Comparison of ENCODE assay signal across 8 mouse cellular contexts in the genomic region with DNA sequence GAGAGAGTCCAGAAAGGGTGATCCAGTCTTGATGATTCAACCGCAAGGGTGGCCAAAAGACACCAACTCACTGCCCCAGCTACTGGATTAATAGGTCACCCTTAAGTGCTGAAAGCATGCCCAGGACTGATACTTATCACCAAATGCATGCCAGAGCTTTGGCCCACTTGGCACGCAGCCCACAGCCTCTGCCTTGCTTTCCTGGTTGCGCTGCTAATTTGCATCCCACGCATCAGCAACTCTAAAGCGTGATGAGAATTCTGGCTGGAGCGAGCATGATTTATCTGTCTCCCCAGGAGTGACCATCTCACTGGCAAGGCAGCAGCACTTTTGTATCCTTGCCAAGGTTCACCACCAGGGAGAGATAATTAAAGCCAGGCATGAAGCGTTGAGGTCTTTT. TPM values are rescaled to one million over a fixed set of nuclear protein-coding genes. Genes with fewer than 3 reads are reported as not detected.
DNase-seq lines count a peak whose midpoint lies in the region; ATAC-seq and TF ChIP-seq lines count a peak whose summit lies in the region.

No protein-coding gene starts in this region.

- no peak for ATAC-seq in intestine, postnatal 0 days

- no peak for TF ChIP-seq CTCF in lung, adult 2 months (IDR thresholded peaks at IDR 0.05; ENCODE audit: insufficient read depth, low read length)
- no peak for TF ChIP-seq CTCF in intestine, postnatal 0 days (IDR thresholded peaks at IDR 0.05; ENCODE audit: low read depth)

- no peak overlapping the region for H3K4me2 ChIP-seq in intestine, postnatal 0 days (replicated peaks; ENCODE audit: low read depth)

- WGBS in lung, adult 2 months, result 76% methylated on average over 7 of the region's 7 CpGs
- WGBS in intestine, postnatal 0 days, result 87% methylated on average over 7 of the region's 7 CpGs

- intact Hi-C loops in gastrocnemius, postnatal 36 days (cut with DNase I), result loop anchor here (10.0 kb wide), 1 partner anchor 148 kb away; no protein-coding TSS in a partner anchor

- no peaks in the 10 kb centered on the region for H3K36me3 ChIP-seq in intestine, postnatal 0 days (ENCODE audit: control insufficient read depth, insufficient read depth)

- no peaks in the 10 kb centered on the region for H3K4me1 ChIP-seq in lung, adult 2 months (ENCODE audit: control insufficient read depth, insufficient read depth, low read length)
- H3K4me1 ChIP-seq in intestine, postnatal 0 days (replicated peaks; ENCODE audit: control insufficient read depth, insufficient read depth, low read length), result no peaks in the 10 kb centered on the region

- H3K27ac ChIP-seq in intestine, postnatal 0 days (ENCODE audit: low read depth, low read length), result no peak overlapping the region

- TF ChIP-seq POLR2A in lung, adult 2 months (IDR thresholded peaks at IDR 0.05; ENCODE audit: borderline replicate concordance, extremely low read depth, low read depth, low read length), result no peak

- no peaks in the 10 kb centered on the region for H3K9me3 ChIP-seq in intestine, postnatal 0 days (ENCODE audit: control insufficient read depth)

- no peak overlapping the region for H3K4me3 ChIP-seq in lung, adult 2 months (replicated peaks; ENCODE audit: extremely low read depth, low read depth, low read length)
- H3K4me3 ChIP-seq in intestine, postnatal 0 days (ENCODE audit: low read depth, low read length), result no peak overlapping the region

- H3K27me3 ChIP-seq in intestine, postnatal 0 days (replicated peaks; ENCODE audit: control insufficient read depth, insufficient read depth, low read length), result no peaks in the 10 kb centered on the region

- H3K9ac ChIP-seq in intestine, postnatal 0 days (ENCODE audit: low read depth, low read length), result no peak overlapping the region

- DNase-seq in gastrocnemius, adult 8-10 months (ENCODE audit: low spot score in 2 of 2), result peak; percentile 2 to 12
- DNase-seq in gastrocnemius, postnatal 36 days, result no peak
- DNase-seq in urinary bladder, postnatal 14 days (ENCODE audit: low spot score), result peak; percentile 48
- DNase-seq in urinary bladder, adult 18-20 months (ENCODE audit: low spot score in 2 of 2), result no peak
- peak; percentile 85 for DNase-seq in kidney, adult 8-10 months
- peak; percentile 32 for DNase-seq in right cerebral cortex, postnatal 4 days
- DNase-seq in lung, adult 2 months, result no peak

RNA-seq across cellular contexts. Expression of a gene that starts 29.9 kb away (rescaled TPM):
- total RNA-seq in gastrocnemius, adult 8-10 months (2022), result 10 to 100 TPM; 10.2 to 12.6 (median 11.1) TPM
- 10 to 100 TPM; 10.9 to 12.0 TPM for total RNA-seq in gastrocnemius, postnatal 36 days (2021)
- 17.1 and 18.8 TPM in 2 replicates for polyA plus RNA-seq in lung, adult 2 months (2012; rRNA removed)
- polyA plus RNA-seq in intestine, postnatal 0 days (2015; fragmentation: Nextera tagmentation; extraction: Ambion mirVana), result 8.4 and 8.9 TPM in 2 replicates

Comparison
In these comparisons a context has a peak if more than half of its experiments do, and no peak if none do; other contexts are left out.
1. DNase-seq: peak in gastrocnemius, adult 8-10 months (2 of 2), urinary bladder, postnatal 14 days (single experiment), kidney, adult 8-10 months (2 of 2) and right cerebral cortex, postnatal 4 days (single experiment); none in gastrocnemius, postnatal 36 days (0 of 2), urinary bladder, adult 18-20 months (0 of 2) and lung, adult 2 months (single experiment).